Mouse (Mus musculus) embryo, embryonic 9.5 days (tissue): ENCODE measurements around the gene Pdcd7.

ENCODE experiments used
- DNase-seq: peaks from one replicate; pipeline ENCODE4 v3.0.0-alpha.2; 2017; ENCODE audit errors: extremely low spot score

The Pdcd7 gene

GRCm38 (mm10) chr9:65356971-65357370 lies 11.1 kb downstream of the Pdcd7 start:
- DNase-seq = no peak

- no peak for DNase-seq
Observed at GRCm38 (mm10) chr9:65358956-65359480, 13.1 kb downstream of the Pdcd7 start.

- DNase-seq = no peak
Observed at GRCm38 (mm10) chr9:65360641-65361448, 14.9 kb downstream of the Pdcd7 start, which contains the start of gene Ubap1l. Gene Ubap1l (plus strand): TSS chr9:65361041.

DNA sequence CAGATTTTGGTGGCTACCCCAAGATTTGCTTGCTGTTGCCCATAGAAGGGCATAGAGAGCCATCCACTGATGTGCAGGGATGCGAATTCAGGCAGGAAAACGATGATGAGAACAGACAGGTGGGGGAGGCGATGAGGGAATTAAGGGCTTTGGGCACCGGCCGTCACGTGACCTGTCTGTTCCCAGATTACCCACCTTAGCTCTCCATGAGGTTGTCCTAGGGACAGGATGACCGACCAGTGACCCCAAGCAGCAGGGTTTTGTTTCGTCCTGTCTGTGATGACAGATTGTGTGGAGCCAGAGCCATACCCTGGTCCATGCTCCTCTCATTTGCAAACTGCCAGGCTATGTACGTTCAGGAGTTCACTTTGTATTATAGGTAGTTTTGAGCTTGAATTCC lies 17.8 kb downstream of the Pdcd7 start:
- DNase-seq = no peak

DNA sequence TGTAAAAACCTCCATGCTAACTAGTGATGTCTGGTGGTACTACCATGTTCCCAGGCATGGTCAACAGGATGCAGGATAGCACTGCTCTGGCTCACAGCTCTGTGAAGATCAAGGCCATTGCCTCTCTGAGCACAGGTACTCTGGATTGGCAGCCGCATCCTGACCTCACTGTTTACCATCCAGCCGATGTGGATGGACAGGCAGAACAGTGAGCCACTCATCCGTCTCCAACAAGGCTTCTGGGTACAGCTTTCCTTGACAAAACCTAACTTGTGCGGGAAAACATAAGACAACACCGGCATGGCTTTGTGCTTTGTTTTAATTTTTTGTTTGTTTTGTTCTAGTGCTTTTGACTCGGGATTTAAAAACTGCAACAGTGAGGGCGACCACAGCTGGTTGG lies 19.8 kb downstream of the Pdcd7 start:
- DNase-seq = no peak

- DNase-seq = no peak
Observed at GRCm38 (mm10) chr9:65371756-65372155, 25.9 kb downstream of the Pdcd7 start.

- no peak for DNase-seq
Observed at GRCm38 (mm10) chr9:65372449-65372848, 26.5 kb downstream of the Pdcd7 start.

DNA sequence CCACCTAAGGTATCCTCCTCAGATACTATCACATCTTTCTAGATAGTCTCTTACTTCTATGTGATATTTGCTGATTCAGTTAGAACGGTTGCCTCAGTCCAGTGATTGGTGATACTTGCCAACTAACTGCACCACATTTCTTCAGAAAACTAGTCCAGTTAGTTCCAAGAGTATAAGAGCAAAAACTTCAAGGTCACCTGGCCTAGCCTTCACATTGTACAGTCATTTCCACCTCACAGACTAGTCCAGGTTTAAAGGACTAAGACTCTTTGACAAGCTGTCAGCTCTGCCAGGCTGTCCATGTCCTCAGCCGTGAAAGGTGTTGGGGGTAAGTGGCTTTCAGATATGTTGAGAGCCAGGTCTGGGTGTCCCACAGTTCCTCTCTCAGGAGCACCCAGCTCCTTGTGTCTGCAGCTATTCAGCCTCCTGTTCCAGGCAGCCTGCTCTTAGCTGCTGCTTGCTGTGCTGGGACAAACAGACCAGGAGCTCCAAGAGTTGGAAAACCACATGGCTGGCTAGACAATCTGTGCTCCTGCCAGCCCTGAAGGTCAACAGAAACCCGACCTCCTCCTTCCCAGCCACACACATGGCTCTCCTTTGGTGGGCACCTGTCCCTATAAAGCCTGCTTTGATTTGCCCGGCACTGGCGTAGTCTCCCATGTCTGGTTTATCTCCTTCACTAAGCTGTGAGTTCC lies 28.7 kb downstream of the Pdcd7 start:
- DNase-seq = no peak

DNA sequence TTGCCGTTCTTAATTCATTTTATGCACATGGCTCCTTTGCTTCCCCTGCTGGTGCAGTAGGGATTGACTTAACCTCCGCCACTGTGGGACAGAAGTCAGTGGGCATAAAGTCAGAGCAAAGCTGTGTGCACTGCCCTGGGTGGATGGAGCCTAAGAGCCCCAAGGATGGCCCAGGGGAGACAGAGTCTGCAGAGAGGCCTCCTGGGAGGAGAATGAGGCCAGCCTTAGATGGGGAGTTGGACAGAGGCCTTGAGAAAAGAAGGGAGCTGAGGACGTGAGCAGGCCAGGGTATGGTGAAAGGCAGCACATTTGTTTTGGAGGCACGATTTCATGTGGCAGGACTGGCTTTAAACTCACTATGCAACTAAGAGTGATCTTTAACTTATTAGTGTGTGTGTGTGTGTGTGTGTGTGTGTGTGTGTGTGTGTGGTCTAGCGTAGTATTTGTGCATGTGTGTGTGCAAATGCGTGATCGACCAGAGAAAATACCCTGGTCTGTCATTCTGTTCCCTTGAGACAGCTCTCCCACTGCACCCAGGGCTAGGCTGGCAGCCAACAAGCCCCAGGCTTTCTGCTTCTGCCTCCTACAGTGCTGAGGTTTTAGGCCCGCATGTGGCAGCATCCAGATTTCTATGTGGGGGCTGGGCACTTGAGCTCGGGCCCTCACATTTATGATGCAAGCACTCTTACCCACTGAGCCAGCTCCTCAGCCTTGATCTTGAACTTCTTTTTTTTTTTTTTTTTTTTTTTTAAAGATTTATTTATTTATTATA lies 29.4 kb downstream of the Pdcd7 start:
- no peak for DNase-seq

GRCm38 (mm10) chr9:65381017-65381590 lies 35.2 kb downstream of the Pdcd7 start:
- no peak for DNase-seq

- no peak for DNase-seq
Observed at GRCm38 (mm10) chr9:65382031-65382750, 36.3 kb downstream of the Pdcd7 start.

GRCm38 (mm10) chr9:65382751-65383097 lies 36.8 kb downstream of the Pdcd7 start:
- DNase-seq = no peak

GRCm38 (mm10) chr9:65384276-65384675 lies 38.4 kb downstream of the Pdcd7 start:
- DNase-seq = no peak

DNA sequence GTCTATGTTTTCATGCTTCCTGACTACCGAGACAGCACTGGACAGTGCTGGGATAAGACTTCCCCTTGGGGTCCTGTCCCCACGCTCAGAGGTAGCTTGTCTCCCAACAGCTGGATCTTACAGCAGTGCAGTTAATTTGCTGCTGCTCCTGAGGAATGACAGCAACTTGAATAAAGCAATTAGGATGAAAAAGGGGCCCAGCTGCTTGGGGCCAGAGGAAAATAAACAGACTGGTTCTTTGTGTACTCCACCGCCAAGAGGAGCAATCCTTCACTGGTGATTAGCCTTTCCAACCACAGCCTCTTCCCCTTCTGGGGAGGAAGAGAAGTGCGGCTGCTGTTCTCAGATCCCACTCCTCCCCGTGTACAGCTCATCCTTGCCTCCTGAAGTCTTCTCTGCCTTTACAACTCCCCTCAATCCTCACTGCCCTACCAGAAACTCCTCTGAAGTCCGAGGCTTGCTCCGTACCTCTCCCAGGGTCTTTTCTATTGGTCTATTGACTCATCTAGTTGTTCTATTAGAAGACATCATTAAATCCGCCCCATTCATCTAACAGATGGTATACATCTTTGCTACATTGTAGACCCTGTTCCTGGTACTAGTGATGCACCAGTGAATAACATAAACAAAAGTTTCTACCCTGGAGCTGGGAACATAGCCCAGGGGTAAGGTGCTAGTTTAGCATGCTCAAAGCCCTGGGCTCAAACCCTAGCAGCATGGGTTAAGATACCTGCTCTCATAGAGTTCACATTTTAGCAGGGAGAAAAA lies 40.7 kb downstream of the Pdcd7 start:
- DNase-seq = peak; percentile 34

DNA sequence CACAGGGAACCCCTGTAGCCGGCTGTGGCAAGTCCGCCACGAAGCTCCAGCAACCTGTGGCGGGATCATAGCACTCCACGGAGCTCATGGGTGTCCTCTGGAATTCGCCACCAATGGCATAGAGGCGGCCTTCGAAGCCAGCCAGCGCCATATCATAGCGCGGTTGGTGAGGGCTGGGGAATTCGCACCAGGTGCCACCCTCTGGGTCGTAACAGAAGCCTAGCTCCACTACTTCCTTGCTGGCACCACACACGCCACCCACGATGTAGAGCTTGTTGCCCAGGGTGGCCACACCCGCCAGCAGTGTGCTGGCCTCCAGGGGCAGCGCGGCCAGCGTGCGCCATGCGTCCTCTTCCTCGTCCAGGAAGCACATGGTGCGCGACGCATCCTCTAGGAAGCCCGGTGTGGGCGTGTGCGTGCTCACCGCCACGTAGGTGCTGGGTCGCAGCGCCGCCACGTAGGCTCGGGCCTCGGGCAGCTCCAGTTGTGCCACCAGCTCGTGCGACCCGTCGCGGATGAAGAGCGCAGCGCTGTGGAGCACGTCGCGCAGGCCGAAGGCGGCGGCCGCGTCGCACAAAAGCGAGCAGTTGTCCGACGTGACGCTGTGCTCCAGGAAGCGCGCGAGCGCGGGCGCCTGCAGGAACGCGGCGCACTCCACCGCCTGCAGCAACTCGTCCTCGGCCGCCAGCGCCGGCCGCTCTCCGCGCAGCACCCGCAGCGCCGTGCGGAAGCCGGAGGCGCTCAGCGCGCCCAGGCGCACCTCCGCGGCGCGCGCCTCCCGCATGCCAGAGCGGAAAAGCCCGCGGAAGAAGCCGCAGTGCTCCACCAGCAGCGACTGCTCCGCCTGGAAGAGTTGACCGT lies 45.1 kb downstream of the Pdcd7 start:
- peak; percentile 39 for DNase-seq

GRCm38 (mm10) chr9:65391613-65391964 lies 45.7 kb downstream of the Pdcd7 start, which contains the start of gene Kbtbd13:
Gene Kbtbd13 (minus strand): TSS chr9:65391652.
- DNase-seq = peak; percentile 35

GRCm38 (mm10) chr9:65392638-65393364 lies 46.9 kb downstream of the Pdcd7 start:
- DNase-seq = peak; percentile 66

DNA sequence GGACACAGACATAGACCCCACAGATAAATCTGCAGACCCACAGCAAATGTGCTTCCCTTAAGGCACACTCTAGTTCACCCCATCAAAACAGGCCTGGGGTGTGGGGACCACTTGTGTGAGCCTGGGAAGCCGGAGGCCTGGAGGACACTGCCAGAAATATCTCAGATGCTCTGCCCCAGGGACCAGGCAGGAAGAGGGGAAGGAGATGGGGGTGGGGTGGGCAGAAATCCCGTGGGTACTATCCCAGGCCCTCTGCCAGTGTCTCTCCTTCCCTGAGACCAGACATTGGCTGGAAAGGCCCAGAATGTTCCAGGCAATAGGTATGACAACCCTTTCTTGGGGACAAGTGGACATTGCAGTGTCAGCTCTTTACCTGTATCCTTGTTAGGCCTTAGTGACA lies 47.7 kb downstream of the Pdcd7 start:
- no peak for DNase-seq

DNA sequence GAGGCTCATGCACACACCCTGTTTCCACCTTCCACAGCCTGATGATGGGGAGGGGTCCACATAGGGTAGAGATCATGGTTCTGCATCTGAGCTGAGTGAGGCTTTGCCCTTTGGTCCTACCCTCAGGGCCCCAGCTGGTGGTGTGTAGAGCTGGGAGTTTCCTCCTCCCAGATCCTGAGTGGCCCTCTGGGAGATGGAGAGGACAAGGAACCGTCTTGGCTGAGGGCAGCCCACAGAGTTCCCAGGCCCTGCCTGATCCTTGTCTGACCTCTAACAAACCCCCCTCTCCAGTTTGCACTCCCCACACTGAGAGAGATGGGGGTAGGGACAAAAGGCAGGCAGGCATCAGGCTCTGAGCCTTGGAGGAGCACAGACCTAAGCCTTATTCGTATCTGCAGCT lies 48.5 kb downstream of the Pdcd7 start:
- no peak for DNase-seq
